Mouse (Mus musculus) heart, embryonic 12.5 days (tissue): ENCODE data around the gene Bach2. TPM values are rescaled to one million over a fixed set of nuclear protein-coding genes. Genes with fewer than 3 reads are reported as not detected.

Experiments used
- ATAC-seq: fragments of 200-750 bp; cut with Nextera tagmentation; 2 replicates; pipeline ENCODE4 v1.8.0; 2017; ENCODE audit warnings: moderate TSS enrichment, moderate library complexity; ENCODE audit not compliant: insufficient number of reproducible peaks, low FRiP score
- H3K27ac ChIP-seq: fragments of 300-500 bp; sonication (generic); 2 replicates; pipeline ENCODE4 v1.5.1; 2016; ENCODE audit warnings: mild to moderate bottlenecking, moderate library complexity; ENCODE audit not compliant: poor library complexity, severe bottlenecking
- H3K27me3 ChIP-seq: fragments of 300-500 bp; sonication (generic); replicated peaks from 2 replicates; pipeline ENCODE4 v1.6.1; 2016; ENCODE audit warnings: mild to moderate bottlenecking, moderate library complexity
- H3K36me3 ChIP-seq: fragments of 300-500 bp; sonication (generic); 2 replicates; pipeline ENCODE4 v1.6.1; 2016; ENCODE audit warnings: mild to moderate bottlenecking, moderate library complexity
- H3K4me1 ChIP-seq: fragments of 300-500 bp; sonication (generic); replicated peaks from 2 replicates; pipeline ENCODE4 v1.6.1; 2016; ENCODE audit warnings: mild to moderate bottlenecking
- H3K4me2 ChIP-seq: fragments of 300-500 bp; sonication (generic); 2 replicates; pipeline ENCODE4 v1.6.1; 2016; ENCODE audit warnings: mild to moderate bottlenecking, moderate library complexity
- H3K4me3 ChIP-seq: fragments of 300-500 bp; sonication (generic); 2 replicates; pipeline ENCODE4 v1.5.1; 2016; ENCODE audit warnings: mild to moderate bottlenecking
- H3K9ac ChIP-seq: fragments of 300-500 bp; sonication (generic); 2 replicates; pipeline ENCODE4 v1.6.1; 2016; ENCODE audit warnings: mild to moderate bottlenecking, moderate library complexity
- H3K9me3 ChIP-seq: fragments of 300-500 bp; sonication (generic); replicated peaks from 2 replicates; pipeline ENCODE4 v1.6.1; 2016; ENCODE audit warnings: mild to moderate bottlenecking, moderate library complexity
- WGBS: fragments of 180-500 bp; shearing (Covaris S2); methylation state at CpG from one replicate; pipeline ENCODE4 v1.1.7; 2016; 5-methylcytosine and 5-hydroxymethylcytosine counted together
- polyA plus RNA-seq: library from polyadenylated mRNA; unstranded; fragments of >200 nt; fragmentation: Nextera tagmentation; extraction: Ambion mirVana; gene quantifications from 2 replicates; pipeline ENCODE4 v1.2.1, GENCODE M21; 2016

Gene Bach2
- polyA plus RNA-seq, 1 experiment from 2014 or later: 7.0 TPM

DNA sequence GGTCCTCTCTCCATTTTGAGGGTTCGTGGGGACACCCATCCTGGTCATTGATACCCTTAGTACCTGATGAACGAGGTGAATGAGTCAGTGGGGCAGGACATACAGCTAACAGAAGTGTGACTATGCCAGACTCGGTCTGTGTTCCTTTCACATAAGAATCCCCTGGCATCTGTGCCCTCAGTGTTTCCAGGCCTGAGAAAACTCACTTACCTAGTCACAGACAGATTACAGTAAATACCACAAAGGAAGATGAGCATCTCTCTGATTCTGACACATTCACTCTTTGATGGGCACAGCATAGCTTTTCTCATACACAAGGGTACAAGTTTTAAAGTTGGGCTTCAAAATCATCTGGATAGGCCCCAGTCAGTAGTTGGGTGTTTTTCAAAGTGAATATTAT, 154.6 kb downstream of the Bach2 start:
- Histone ChIP-seq H3K36me3 (no peaks in the 10 kb centered on the region), H3K27ac (no peak overlapping the region), H3K4me2 (no peak overlapping the region), H3K4me3 (no peak overlapping the region), H3K4me1 (peaks cover 31% of the 10 kb centered on the region), H3K9me3 (no peaks in the 10 kb centered on the region), H3K9ac (no peak overlapping the region), H3K27me3 (no peaks in the 10 kb centered on the region)
- no peak for ATAC-seq
- 73% methylated on average over 3 of the region's 3 CpGs for WGBS

DNA sequence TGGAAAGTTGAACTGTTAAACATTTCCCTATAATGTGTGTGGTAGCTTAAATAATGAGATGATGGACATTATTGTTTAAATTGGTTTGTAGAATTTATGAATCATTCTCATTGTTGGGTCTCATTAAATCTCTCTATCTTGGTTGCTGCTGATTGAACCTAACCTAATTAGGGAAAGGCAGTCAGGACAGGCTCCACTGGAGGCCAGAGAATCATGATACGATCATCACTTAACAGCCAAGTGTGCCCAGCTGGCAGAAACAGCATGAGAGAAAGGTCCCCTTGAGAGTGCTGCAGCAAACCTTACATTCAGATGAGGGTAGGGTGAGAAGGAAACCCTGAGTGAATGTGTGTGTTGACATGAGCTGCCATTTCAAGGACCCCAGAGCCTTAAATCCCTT, 155.3 kb downstream of the Bach2 start:
- Histone ChIP-seq H3K4me3 (no peak overlapping the region), H3K27ac (no peak overlapping the region), H3K4me1 (peaks cover 24% of the 10 kb centered on the region), H3K9me3 (no peaks in the 10 kb centered on the region), H3K4me2 (no peak overlapping the region), H3K27me3 (no peaks in the 10 kb centered on the region), H3K36me3 (no peaks in the 10 kb centered on the region), H3K9ac (no peak overlapping the region)
- WGBS: 70% methylated on average over 1 of the region's 1 CpGs
- ATAC-seq: no peak

DNA sequence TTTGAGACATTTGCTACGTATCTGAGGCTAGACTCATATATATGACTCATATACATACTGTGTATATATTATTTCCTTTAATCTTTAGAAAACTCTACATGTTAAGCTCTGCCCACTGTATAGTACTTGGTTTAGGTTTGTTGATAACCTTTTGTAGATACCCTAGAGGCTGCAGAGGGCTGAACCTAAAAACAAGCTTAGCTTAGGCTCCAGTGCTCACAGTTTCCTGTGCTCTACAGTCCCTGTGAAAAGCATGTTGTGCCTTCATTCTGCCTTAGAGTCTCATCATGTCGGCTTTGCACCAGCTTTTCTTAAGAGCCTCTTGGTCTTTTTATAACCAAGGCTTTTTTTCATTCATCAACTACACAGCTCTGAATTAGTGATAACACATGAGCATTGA, 156.2 kb downstream of the Bach2 start:
- Histone ChIP-seq H3K9me3 (no peaks in the 10 kb centered on the region), H3K4me2 (no peak overlapping the region), H3K9ac (no peak overlapping the region), H3K4me3 (no peak overlapping the region), H3K36me3 (no peaks in the 10 kb centered on the region), H3K27me3 (no peaks in the 10 kb centered on the region), H3K27ac (no peak overlapping the region), H3K4me1 (peaks cover 23% of the 10 kb centered on the region)
- no peak for ATAC-seq
- WGBS: 69% methylated on average over 2 of the region's 2 CpGs

- Histone ChIP-seq H3K27ac (no peak overlapping the region), H3K36me3 (no peaks in the 10 kb centered on the region), H3K4me1 (peaks cover 34% of the 10 kb centered on the region), H3K27me3 (no peaks in the 10 kb centered on the region), H3K4me2 (no peak overlapping the region), H3K4me3 (no peak overlapping the region), H3K9ac (no peak overlapping the region), H3K9me3 (no peaks in the 10 kb centered on the region)
- 88% methylated on average over 5 of the region's 5 CpGs for WGBS
- ATAC-seq: no peak
These were observed 162.9 kb downstream of the Bach2 start for GRCm38 (mm10) chr4:32401459-32401858.

GRCm38 (mm10) chr4:32403506-32403905, 164.9 kb downstream of the Bach2 start:
- ATAC-seq: no peak
- WGBS: 83% methylated on average over 5 of the region's 5 CpGs
- no peak overlapping the region for H3K4me2 ChIP-seq

DNA sequence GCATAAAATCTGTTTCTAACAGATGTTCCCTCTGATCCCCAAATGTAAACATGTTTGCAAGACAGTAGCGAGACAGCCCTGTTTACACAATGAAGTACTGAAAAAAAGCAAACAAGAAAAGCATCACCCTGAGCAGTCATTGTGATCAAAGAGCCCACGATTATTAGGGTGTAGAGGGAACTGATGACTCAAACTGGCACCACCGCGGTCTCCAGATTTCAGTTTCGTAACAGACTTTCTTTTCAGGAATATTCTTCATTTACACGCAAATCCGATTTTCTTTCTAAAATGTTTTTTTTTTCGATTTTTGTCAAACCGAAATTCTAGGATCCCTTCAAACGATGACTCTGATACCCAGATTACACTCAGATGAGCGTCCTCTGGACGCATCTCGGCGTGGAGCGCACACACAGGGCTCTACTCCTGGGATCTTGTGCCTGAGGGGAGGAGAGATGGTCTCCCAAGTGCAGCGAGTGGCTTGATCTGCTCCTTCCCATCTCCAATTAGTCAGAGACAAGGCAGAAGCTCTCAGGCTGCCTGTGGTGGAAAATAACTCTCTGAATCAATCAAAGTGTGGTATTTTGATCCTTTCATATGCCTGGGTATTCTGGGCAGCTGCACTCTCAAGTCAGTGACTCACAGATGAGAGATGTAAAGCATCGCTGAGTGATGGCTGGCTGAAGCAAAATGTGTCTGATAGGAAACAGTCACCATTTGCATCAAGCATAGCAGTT, 166.7 kb downstream of the Bach2 start:
- Histone ChIP-seq H3K4me1 (peaks cover 25% of the 10 kb centered on the region), H3K36me3 (no peaks in the 10 kb centered on the region), H3K4me3 (no peak overlapping the region), H3K27ac (peak overlapping the region; percentile 40), H3K27me3 (no peaks in the 10 kb centered on the region), H3K9ac (0 out of 2 replicates have a peak overlapping the region, but pooled peaks have one; percentile 31), H3K9me3 (no peaks in the 10 kb centered on the region), H3K4me2 (no peak overlapping the region)
- no peak for ATAC-seq
- WGBS: 73% methylated on average over 17 of the region's 17 CpGs

More at GRCm38 (mm10) chr4:32403506-32403905, 164.9 kb downstream of the Bach2 start:
- no peaks in the 10 kb centered on the region for H3K9me3 ChIP-seq
- H3K9ac ChIP-seq: no peak overlapping the region
- no peak overlapping the region for H3K4me3 ChIP-seq
- no peaks in the 10 kb centered on the region for H3K36me3 ChIP-seq
- H3K4me1 ChIP-seq: peaks cover 34% of the 10 kb centered on the region
- no peaks in the 10 kb centered on the region for H3K27me3 ChIP-seq
- H3K27ac ChIP-seq: no peak overlapping the region

DNA sequence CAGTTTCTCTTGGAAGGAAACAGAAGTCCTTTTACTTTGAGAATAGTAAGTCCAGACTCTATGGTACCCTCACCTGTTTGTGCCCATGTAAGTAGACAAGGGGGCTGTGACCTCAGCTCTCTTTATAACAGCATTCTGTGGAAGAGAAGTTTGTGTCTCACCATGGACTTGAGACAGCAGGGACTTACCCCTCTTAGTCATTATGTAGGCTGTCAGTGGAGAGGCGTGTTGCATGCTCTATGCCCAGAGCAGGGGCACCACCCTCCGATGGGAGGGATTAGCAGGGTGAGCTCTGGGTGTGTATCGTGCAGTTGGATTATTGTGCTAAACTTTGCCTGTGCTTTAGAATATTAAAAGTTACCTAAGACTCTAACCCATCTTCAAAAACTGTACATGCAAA, 167.4 kb downstream of the Bach2 start:
- H3K4me1 ChIP-seq: peaks cover 20% of the 10 kb centered on the region
- no peaks in the 10 kb centered on the region for H3K36me3 ChIP-seq
- H3K27me3 ChIP-seq: no peaks in the 10 kb centered on the region
- no peak overlapping the region for H3K4me2 ChIP-seq
- WGBS: 77% methylated on average over 3 of the region's 3 CpGs
- no peaks in the 10 kb centered on the region for H3K9me3 ChIP-seq
- H3K27ac ChIP-seq: peak overlapping the region; percentile 40; the same call in 1 of the 2 replicates
- H3K9ac ChIP-seq: no peak overlapping the region
- no peak overlapping the region for H3K4me3 ChIP-seq
- no peak for ATAC-seq

DNA sequence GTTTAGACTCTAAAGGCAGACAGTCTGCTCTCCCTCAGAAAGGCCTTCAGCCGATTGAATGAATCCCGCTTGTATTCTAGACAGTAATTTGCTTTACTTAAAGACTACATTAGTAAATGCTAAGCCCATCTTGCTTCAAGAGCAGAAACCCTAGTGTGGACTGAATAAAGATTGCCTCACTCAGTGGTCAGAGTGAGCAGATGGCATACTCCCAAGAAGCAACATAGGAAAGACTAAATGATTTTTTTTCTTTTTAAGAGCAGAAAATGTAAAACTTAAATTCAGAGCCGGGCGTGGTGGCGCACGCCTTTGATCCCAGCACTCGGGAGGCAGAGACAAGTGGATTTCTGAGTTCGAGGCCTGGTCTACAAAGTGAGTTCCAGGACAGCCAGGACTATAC, 169.9 kb downstream of the Bach2 start:
- Histone ChIP-seq H3K36me3 (no peaks in the 10 kb centered on the region), H3K4me3 (no peak overlapping the region), H3K4me2 (no peak overlapping the region), H3K27me3 (no peaks in the 10 kb centered on the region), H3K27ac (no peak overlapping the region), H3K9ac (no peak overlapping the region), H3K4me1 (peaks cover 12% of the 10 kb centered on the region), H3K9me3 (no peaks in the 10 kb centered on the region)
- ATAC-seq: no peak
- 92% methylated on average over 8 of the region's 8 CpGs for WGBS

DNA sequence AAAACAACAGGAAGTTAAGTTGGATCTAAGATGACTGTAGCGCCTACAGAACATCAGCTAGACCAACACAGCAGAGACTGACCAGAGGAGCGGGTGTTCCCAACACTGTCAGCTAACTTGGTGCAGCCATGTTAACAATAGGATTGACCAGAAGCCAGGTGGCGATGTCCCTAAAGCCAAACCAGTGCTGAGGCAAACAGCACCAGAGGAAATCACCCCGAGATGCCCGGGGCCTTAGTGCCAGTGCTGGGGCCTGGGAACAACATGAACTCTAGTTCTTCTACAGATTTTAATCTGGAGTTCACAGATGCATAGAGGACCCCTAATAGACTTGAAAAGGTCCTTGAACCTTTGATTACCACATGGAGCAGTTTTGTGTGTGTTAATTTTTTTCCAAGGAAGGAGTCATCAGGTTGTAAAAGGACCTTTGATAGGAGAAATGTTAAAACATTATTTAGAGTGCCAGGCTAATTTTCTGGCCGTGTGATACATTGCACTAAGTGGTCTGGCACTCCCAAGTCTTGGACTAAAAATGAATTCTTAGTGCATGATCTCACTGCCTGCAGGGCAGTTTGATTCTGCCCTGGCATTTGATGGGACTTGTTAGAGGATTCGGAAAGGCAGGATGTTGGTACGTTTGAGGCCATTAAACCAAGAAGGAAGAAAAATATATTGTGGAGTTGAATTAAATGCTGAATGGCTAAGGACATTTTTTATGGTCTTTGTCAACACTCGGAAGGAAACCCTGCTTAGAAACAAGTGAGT, 170.7 kb downstream of the Bach2 start:
- Histone ChIP-seq H3K27ac (no peak overlapping the region), H3K36me3 (no peaks in the 10 kb centered on the region), H3K4me2 (no peak overlapping the region), H3K4me3 (no peak overlapping the region), H3K4me1 (peaks cover 12% of the 10 kb centered on the region), H3K9ac (no peak overlapping the region), H3K9me3 (no peaks in the 10 kb centered on the region), H3K27me3 (no peaks in the 10 kb centered on the region)
- 75% methylated on average over 9 of the region's 9 CpGs for WGBS
- no peak for ATAC-seq

DNA sequence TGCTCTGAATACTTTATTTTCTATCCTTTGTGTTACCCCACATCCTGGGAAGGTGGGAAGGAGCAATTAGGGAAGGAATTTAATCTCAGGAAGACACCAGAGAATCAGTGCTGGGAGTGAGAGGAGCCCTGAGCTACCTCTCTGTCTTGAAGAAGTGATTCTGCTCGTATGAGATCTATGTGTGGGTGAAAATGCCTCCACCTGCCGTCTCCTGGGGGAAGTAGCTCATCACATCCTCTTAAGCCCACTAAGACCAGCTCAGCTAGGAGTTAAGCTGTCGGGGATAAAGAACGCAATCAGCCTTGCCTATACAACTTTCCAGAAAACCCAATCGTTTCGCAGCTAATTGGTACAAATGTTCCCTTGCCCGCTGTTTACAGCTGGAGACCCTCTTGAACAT, 174.5 kb downstream of the Bach2 start:
- Histone ChIP-seq H3K9me3 (no peaks in the 10 kb centered on the region), H3K27ac (no peak overlapping the region), H3K4me3 (no peak overlapping the region), H3K4me1 (peaks cover 3% of the 10 kb centered on the region), H3K4me2 (no peak overlapping the region), H3K27me3 (no peaks in the 10 kb centered on the region), H3K36me3 (no peaks in the 10 kb centered on the region), H3K9ac (no peak overlapping the region)
- WGBS: 71% methylated on average over 7 of the region's 7 CpGs
- no peak for ATAC-seq

DNA sequence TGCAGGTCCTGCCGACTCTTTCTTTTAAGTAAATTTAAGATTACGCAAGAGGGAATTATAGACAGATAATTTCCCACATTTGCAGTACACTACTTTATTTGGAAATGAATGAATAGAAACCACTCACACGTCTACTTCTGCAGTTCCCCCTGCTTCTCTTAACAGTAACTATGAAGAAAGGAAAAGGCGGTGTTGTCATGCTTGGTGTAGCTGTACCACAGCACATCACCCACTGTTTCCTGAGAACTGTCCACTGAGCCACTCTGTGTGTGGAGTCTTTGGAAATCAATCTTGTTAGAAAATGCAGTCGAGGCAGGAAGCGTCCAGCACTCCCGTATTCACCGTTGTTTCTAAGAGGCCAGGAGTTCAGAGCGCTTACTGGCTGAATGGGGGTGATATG, 174.9 kb downstream of the Bach2 start:
- H3K4me3 ChIP-seq: no peak overlapping the region
- H3K9ac ChIP-seq: no peak overlapping the region
- ATAC-seq: no peak
- no peaks in the 10 kb centered on the region for H3K27me3 ChIP-seq
- peaks cover 3% of the 10 kb centered on the region for H3K4me1 ChIP-seq
- H3K4me2 ChIP-seq: no peak overlapping the region
- 78% methylated on average over 9 of the region's 9 CpGs for WGBS
- no peak overlapping the region for H3K27ac ChIP-seq
- no peaks in the 10 kb centered on the region for H3K9me3 ChIP-seq
- no peaks in the 10 kb centered on the region for H3K36me3 ChIP-seq
